Mouse (Mus musculus) liver, embryonic 11.5 days (tissue): ENCODE results near the gene Syt8. TPM values are rescaled to one million over a fixed set of nuclear protein-coding genes. Genes with fewer than 3 reads are reported as not detected.

ENCODE experiments used
- ATAC-seq: fragments of 200-750 bp; cut with Nextera tagmentation; replicated peaks from 2 replicates; pipeline ENCODE4 v1.8.0; 2017; ENCODE audit warnings: moderate number of reproducible peaks, mild to moderate bottlenecking, moderate TSS enrichment, moderate library complexity; ENCODE audit not compliant: low FRiP score
- DNase-seq: peaks from one replicate; pipeline ENCODE4 v3.0.0-alpha.2; 2017; ENCODE audit warnings: low spot score
- H3K27ac ChIP-seq: fragments of 300-500 bp; sonication (generic); 2 replicates; pipeline ENCODE4 v1.5.1; 2014; ENCODE audit warnings: mild to moderate bottlenecking, low read depth, low read length, control low read depth
- H3K27me3 ChIP-seq: fragments of 300-500 bp; sonication (generic); replicated peaks from 2 replicates; pipeline ENCODE4 v1.6.1; 2014; ENCODE audit warnings: low read length, mixed read lengths; ENCODE audit not compliant: control insufficient read depth, insufficient read depth
- H3K36me3 ChIP-seq: fragments of 300-500 bp; sonication (generic); 2 replicates; pipeline ENCODE4 v1.6.1; 2014; ENCODE audit warnings: mild to moderate bottlenecking, low read length, moderate library complexity, mixed read lengths; ENCODE audit not compliant: control insufficient read depth, insufficient read depth
- H3K4me1 ChIP-seq: fragments of 300-500 bp; sonication (generic); replicated peaks from 2 replicates; pipeline ENCODE4 v1.6.1; 2014; ENCODE audit warnings: low read length, mixed read lengths; ENCODE audit not compliant: control insufficient read depth, insufficient read depth
- H3K4me2 ChIP-seq: fragments of 300-500 bp; sonication (generic); 2 replicates; pipeline ENCODE4 v1.6.1; 2014; ENCODE audit warnings: mild to moderate bottlenecking, control low read depth, moderate library complexity
- H3K4me3 ChIP-seq: fragments of 300-500 bp; sonication (generic); 2 replicates; pipeline ENCODE4 v1.5.1; 2014; ENCODE audit warnings: low read depth, low read length, control low read depth
- H3K9ac ChIP-seq: fragments of 300-500 bp; sonication (generic); 2 replicates; pipeline ENCODE4 v1.6.1; 2014; ENCODE audit warnings: low read depth, low read length, control low read depth
- H3K9me3 ChIP-seq: fragments of 300-500 bp; sonication (generic); 2 replicates; pipeline ENCODE4 v1.6.1; 2016; ENCODE audit warnings: low read length, inconsistent platforms, mixed read lengths; ENCODE audit not compliant: control insufficient read depth
- WGBS: fragments of 180-500 bp; shearing (Covaris S2); extraction: QIAGEN DNeasy Blood & Tissue Kit; methylation state at CpG from one replicate; pipeline ENCODE4 v1.1.7; 2014; 5-methylcytosine and 5-hydroxymethylcytosine counted together
- polyA plus RNA-seq: library from polyadenylated mRNA; unstranded; fragments of >200 nt; fragmentation: Nextera tagmentation; extraction: Ambion mirVana; gene quantifications from 2 replicates; pipeline ENCODE4 v1.2.1, GENCODE M21; 2014

Gene Syt8
- polyA plus RNA-seq, 1 experiment from 2014 or later: 0.41 TPM

GRCm38 (mm10) chr7:142435524-142435923, 874 bp downstream of the Syt8 start:
- Histone ChIP-seq H3K4me3 (no peak overlapping the region), H3K4me2 (no peak overlapping the region), H3K27me3 (peaks cover 3% of the 10 kb centered on the region; the same call in 1 of the 2 replicates), H3K4me1 (peaks cover 8% of the 10 kb centered on the region; the same call in 1 of the 2 replicates), H3K27ac (no peak overlapping the region), H3K9ac (no peak overlapping the region), H3K36me3 (no peaks in the 10 kb centered on the region), H3K9me3 (no peaks in the 10 kb centered on the region)
- peak; percentile 60 for DNase-seq
- ATAC-seq: peak; percentile 62
- 18% methylated on average over 4 of the region's 4 CpGs for WGBS

GRCm38 (mm10) chr7:142437324-142437723, 2.7 kb downstream of the Syt8 start:
- Histone ChIP-seq H3K9me3 (no peaks in the 10 kb centered on the region), H3K4me3 (no peak overlapping the region), H3K4me1 (peaks cover 12% of the 10 kb centered on the region; the same call in 1 of the 2 replicates), H3K9ac (no peak overlapping the region), H3K4me2 (no peak overlapping the region), H3K27ac (no peak overlapping the region), H3K36me3 (no peaks in the 10 kb centered on the region), H3K27me3 (no peaks in the 10 kb centered on the region; the same call in 1 of the 2 replicates)
- ATAC-seq (no peak), DNase-seq (no peak)
- 76% methylated on average over 5 of the region's 5 CpGs for WGBS

GRCm38 (mm10) chr7:142439966-142440365, 5.3 kb downstream of the Syt8 start:
- Histone ChIP-seq H3K4me3 (no peak overlapping the region), H3K9ac (no peak overlapping the region; the same call in 1 of the 2 replicates), H3K36me3 (no peaks in the 10 kb centered on the region), H3K27me3 (no peaks in the 10 kb centered on the region), H3K4me1 (0 out of 2 replicates have a peak, but pooled peaks cover 4% of the 10 kb centered on the region), H3K9me3 (no peaks in the 10 kb centered on the region), H3K27ac (no peak overlapping the region), H3K4me2 (no peak overlapping the region)
- no peak for DNase-seq
- WGBS: 75% methylated on average over 14 of the region's 14 CpGs
- ATAC-seq: no peak

GRCm38 (mm10) chr7:142440657-142441114, 6.0 kb downstream of the Syt8 start:
- Histone ChIP-seq H3K36me3 (no peaks in the 10 kb centered on the region), H3K4me2 (no peak overlapping the region), H3K4me3 (no peak overlapping the region), H3K27me3 (no peaks in the 10 kb centered on the region), H3K27ac (no peak overlapping the region; the same call in 1 of the 2 replicates), H3K9me3 (no peaks in the 10 kb centered on the region), H3K9ac (no peak overlapping the region), H3K4me1 (0 out of 2 replicates have a peak, but pooled peaks cover 4% of the 10 kb centered on the region)
- peak; percentile 50; the same call in 1 of the 2 replicates for ATAC-seq
- DNase-seq: no peak
- 56% methylated on average over 5 of the region's 5 CpGs for whole genome bisulfite sequencing

GRCm38 (mm10) chr7:142441585-142441984, 6.9 kb downstream of the Syt8 start, which contains the start of gene Tnni2:
Gene Tnni2, plus strand, starts transcription at chr7:142441808.
- H3K27ac ChIP-seq: no peak within 1 kb of the TSS; the same call in 1 of the 2 replicates
- H3K4me1 ChIP-seq: 0 out of 2 replicates have a peak, but pooled peaks cover 4% of the 10 kb centered on the region
- H3K36me3 ChIP-seq: no peaks in the 10 kb centered on the region
- no peaks in the 10 kb centered on the region for H3K27me3 ChIP-seq
- H3K9me3 ChIP-seq: no peaks in the 10 kb centered on the region
- WGBS: 79% methylated on average over 9 of the region's 9 CpGs
- H3K4me3 ChIP-seq: no peak within 1 kb of the TSS
- ATAC-seq (no peak), DNase-seq (no peak)
- no peak within 1 kb of the TSS for H3K4me2 ChIP-seq
- no peak within 1 kb of the TSS for H3K9ac ChIP-seq

- WGBS: 61% methylated on average over 9 of the region's 9 CpGs
- H3K4me2 ChIP-seq: no peak overlapping the region
- ATAC-seq (no peak), DNase-seq (no peak)
- no peak overlapping the region for H3K4me3 ChIP-seq
- H3K27me3 ChIP-seq: no peaks in the 10 kb centered on the region
- H3K9ac ChIP-seq: no peak overlapping the region
- 0 out of 2 replicates have a peak, but pooled peaks cover 4% of the 10 kb centered on the region for H3K4me1 ChIP-seq
- H3K9me3 ChIP-seq: no peaks in the 10 kb centered on the region
- 0 out of 2 replicates have a peak overlapping the region, but pooled peaks have one; percentile 3 for H3K27ac ChIP-seq
- no peaks in the 10 kb centered on the region for H3K36me3 ChIP-seq
Observed at GRCm38 (mm10) chr7:142442081-142442907, 7.6 kb downstream of the Syt8 start.

GRCm38 (mm10) chr7:142442908-142443420, 8.3 kb downstream of the Syt8 start:
- Histone ChIP-seq H3K9me3 (no peaks in the 10 kb centered on the region), H3K4me2 (no peak overlapping the region), H3K27ac (0 out of 2 replicates have a peak overlapping the region, but pooled peaks have one; percentile 3), H3K27me3 (no peaks in the 10 kb centered on the region), H3K36me3 (no peaks in the 10 kb centered on the region), H3K4me3 (no peak overlapping the region), H3K9ac (no peak overlapping the region), H3K4me1 (0 out of 2 replicates have a peak, but pooled peaks cover 4% of the 10 kb centered on the region)
- 0 out of 2 replicates have a peak, but pooled peaks have one; percentile 22 for ATAC-seq
- WGBS: 77% methylated on average over 7 of the region's 7 CpGs
- no peak for DNase-seq

- no peak overlapping the region for H3K9ac ChIP-seq
- H3K36me3 ChIP-seq: no peaks in the 10 kb centered on the region
- H3K27me3 ChIP-seq: no peaks in the 10 kb centered on the region
- 0 out of 2 replicates have a peak, but pooled peaks cover 4% of the 10 kb centered on the region for H3K4me1 ChIP-seq
- 86% methylated on average over 5 of the region's 5 CpGs for WGBS
- no peak for ATAC-seq
- H3K9me3 ChIP-seq: no peaks in the 10 kb centered on the region
- DNase-seq: no peak
- no peak overlapping the region for H3K4me2 ChIP-seq
- H3K27ac ChIP-seq: no peak overlapping the region
- H3K4me3 ChIP-seq: no peak overlapping the region
Observed at GRCm38 (mm10) chr7:142443474-142443873, 8.8 kb downstream of the Syt8 start.
